Mouse (Mus musculus): ENCODE measurements around the gene Borcs7. TPM values are rescaled to one million over a fixed set of nuclear protein-coding genes. Genes with fewer than 3 reads are reported as not detected.

Gene Borcs7
- polyA plus RNA-seq, 1 experiment from 2014 or later: 15.7 TPM

DNA sequence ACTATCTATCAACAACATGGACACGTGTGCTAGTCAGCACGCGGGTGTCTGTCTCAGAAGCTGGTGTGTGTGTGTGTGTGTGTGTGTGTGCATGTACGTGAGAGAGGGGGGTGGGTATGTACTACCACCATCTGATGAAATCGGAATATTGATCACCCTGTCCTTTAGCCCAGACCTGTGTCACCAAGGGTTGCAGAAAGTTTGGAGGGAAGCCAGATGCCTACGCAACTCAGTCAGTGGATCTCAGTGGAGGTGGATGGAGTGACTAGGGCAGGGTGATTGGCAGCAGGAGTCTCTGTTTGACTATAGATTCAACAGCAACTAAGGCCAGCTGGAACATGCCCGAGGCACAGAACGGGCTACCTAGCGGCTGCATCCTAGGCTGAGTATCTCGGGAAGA, 21.4 kb upstream of the Borcs7 start:
- no peak overlapping the region for H3K4me3 ChIP-seq
- no peak overlapping the region for H3K4me2 ChIP-seq (replicated peaks)
- no peak overlapping the region for H3K9ac ChIP-seq
- no peak for ATAC-seq (ENCODE audit: low FRiP score, low read depth)
- 88% methylated on average over 10 of the region's 10 CpGs for WGBS
- H3K27me3 ChIP-seq: peaks cover 12% of the 10 kb centered on the region
- no peak overlapping the region for H3K27ac ChIP-seq
- no peaks in the 10 kb centered on the region for H3K9me3 ChIP-seq
- peaks cover 4% of the 10 kb centered on the region; the same call in 1 of the 2 replicates for H3K4me1 ChIP-seq
- H3K36me3 ChIP-seq: no peaks in the 10 kb centered on the region

DNA sequence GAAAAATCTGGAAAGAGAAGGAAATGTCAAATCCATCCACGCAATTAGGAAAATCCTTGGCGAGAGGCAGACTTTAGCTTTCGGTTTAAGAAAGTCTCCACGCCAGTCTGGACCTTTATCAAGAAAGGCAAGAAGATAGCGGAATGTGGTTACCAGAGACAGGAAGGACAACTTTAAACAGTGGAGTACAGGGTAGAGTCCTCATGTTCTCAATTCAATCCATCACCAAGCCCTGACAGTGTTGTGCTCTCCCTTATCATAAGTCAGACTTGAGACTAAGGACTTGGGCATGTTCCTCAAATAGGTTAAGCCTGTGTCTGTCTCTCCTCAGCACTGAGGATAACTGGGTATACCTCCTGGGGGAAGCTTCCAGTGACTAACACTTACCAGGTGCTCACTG, 19.9 kb upstream of the Borcs7 start:
- H3K4me2 ChIP-seq (replicated peaks): no peak overlapping the region
- no peak overlapping the region for H3K27ac ChIP-seq
- no peak for ATAC-seq (ENCODE audit: low FRiP score, low read depth)
- H3K4me1 ChIP-seq: peaks cover 4% of the 10 kb centered on the region; the same call in 1 of the 2 replicates
- no peaks in the 10 kb centered on the region for H3K9me3 ChIP-seq
- peaks cover 12% of the 10 kb centered on the region for H3K27me3 ChIP-seq
- 89% methylated on average over 5 of the region's 5 CpGs for WGBS
- no peak overlapping the region for H3K4me3 ChIP-seq
- H3K36me3 ChIP-seq: no peaks in the 10 kb centered on the region
- H3K9ac ChIP-seq: no peak overlapping the region

DNA sequence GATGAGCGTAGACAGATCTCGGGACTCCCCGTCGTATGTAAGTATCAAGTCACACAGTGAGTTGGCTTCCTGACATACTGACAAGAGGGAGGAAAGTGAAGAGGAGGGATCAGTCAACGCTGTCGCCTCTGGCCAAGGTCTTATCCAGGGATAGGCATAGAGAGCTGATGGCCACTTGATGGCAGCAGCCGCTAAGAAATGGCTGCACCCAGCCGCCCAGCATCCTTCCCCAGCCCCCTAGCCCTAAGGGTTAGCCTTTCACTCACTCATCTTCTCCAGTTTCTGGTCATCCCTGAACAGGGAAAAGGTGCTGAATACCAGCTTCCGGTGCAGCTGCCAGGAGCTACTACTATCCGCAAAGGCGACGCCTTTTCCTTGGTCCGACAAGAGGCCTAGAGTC, 19.0 kb upstream of the Borcs7 start:
- ATAC-seq (ENCODE audit: low FRiP score, low read depth): peak; percentile 66; the same call in 1 of the 2 replicates

DNA sequence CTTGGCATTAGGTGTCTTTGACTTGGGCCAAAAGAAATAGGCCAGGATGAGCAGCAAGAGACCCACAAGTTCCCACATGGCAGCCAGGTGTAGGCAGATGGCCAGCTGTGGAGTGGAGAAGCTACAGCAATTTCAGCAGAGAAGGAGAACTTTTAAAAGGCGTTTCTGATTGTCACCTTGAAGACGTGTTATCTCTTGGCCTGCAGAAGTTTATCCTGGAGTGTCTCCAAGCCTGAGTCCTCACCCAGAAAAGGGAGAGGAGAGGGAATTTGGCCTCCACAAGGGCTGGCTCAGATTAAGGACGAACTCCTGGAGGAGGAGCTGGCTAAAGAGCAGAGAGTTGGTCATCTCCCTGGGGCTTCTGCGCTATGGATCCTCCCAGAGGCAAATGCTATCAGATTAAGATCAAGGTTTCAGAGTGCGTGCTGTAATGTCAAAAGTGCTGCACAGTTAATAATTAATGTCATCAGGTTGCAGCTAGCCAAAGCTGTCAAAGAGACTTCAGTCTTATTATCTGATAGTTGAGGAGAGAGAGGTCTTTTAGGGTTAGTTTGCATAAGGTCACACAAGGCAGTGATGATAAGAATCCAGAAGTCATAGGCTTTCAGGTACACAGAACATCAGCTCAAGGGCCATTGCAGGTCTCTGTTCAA, 16.8 kb upstream of the Borcs7 start, which contains the start of gene Cyp17a1:
Gene Cyp17a1, minus strand, starts transcription at position 407 of the 653 bp plus-strand sequence.
- Histone ChIP-seq H3K27ac (no peak within 1 kb of the TSS), H3K4me2 (replicated peaks) (no peak within 1 kb of the TSS), H3K27me3 (peaks cover 12% of the 10 kb centered on the region), H3K36me3 (no peaks in the 10 kb centered on the region), H3K9ac (no peak within 1 kb of the TSS), H3K4me1 (no peaks in the 10 kb centered on the region), H3K9me3 (no peaks in the 10 kb centered on the region), H3K4me3 (no peak within 1 kb of the TSS)
- ATAC-seq (ENCODE audit: low FRiP score, low read depth): no peak
- WGBS: 62% methylated on average over 5 of the region's 5 CpGs

More for the DNA sequence above, 19.0 kb upstream of the Borcs7 start:
- H3K27ac ChIP-seq: no peak overlapping the region
- no peaks in the 10 kb centered on the region for H3K4me1 ChIP-seq
- no peak overlapping the region for H3K4me2 ChIP-seq (replicated peaks)
- 25% methylated on average over 13 of the region's 13 CpGs for WGBS
- H3K9me3 ChIP-seq: no peaks in the 10 kb centered on the region
- no peak overlapping the region for H3K9ac ChIP-seq
- no peak overlapping the region for H3K4me3 ChIP-seq
- H3K27me3 ChIP-seq: peaks cover 12% of the 10 kb centered on the region
- H3K36me3 ChIP-seq: no peaks in the 10 kb centered on the region

DNA sequence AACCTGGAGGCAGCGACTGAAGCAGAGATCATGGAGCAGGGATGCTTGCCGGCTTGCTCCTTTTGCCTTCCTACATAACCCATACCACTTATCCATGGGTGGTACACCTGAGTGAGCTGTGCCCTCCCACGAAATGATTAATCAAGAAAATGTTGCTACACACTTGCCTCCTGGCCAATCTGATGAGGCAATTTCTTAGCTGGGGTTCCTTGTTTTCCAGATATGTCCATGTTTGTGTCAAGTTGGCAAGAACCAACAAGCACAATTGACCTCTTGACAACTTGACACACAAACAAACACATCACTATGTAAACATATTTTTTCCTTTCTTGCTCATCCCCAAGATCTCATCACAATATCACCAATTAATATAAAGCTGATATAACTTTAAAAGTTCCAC, 14.1 kb upstream of the Borcs7 start:
- Histone ChIP-seq H3K9ac (no peak overlapping the region), H3K4me1 (no peaks in the 10 kb centered on the region), H3K36me3 (no peaks in the 10 kb centered on the region), H3K4me2 (replicated peaks) (no peak overlapping the region), H3K27ac (no peak overlapping the region), H3K9me3 (no peaks in the 10 kb centered on the region), H3K4me3 (no peak overlapping the region), H3K27me3 (peaks cover 12% of the 10 kb centered on the region)
- no peak for ATAC-seq (ENCODE audit: low FRiP score, low read depth)
- 66% methylated on average over 3 of the region's 3 CpGs for WGBS

DNA sequence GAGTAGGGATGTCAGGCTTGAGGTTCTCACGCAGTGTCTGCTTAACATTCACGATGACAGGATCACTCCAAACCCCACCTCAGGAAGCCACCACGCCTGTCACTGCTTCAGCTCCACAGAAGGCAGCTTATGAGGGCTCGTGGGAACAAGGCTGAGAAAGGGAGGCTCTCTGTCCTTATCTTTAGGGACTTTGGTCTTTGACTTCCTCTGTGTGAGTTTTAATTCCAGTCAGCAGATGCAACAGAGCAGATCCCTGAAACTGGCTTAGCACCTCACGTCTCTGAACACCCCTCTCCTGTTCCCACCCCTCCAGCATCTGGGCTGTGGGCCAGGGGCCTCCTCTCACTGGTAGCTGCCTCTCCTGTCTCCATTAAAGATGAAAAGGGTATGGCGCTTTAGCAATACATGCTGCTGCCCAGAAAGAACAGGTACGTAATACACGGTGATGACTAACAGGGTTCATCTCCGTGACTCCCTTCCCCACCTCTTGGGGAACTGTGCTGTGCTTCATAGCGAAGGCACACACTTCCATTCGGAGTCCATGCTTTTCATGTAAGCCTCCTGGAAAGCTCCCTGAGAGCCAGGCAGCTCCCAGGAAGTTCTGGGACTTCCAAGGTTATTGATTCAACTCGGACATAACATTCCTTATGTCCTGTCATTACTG, 9.9 kb upstream of the Borcs7 start:
- Histone ChIP-seq H3K36me3 (no peaks in the 10 kb centered on the region), H3K4me3 (no peak overlapping the region), H3K9me3 (no peaks in the 10 kb centered on the region), H3K27ac (no peak overlapping the region), H3K4me2 (replicated peaks) (no peak overlapping the region), H3K9ac (0 out of 2 replicates have a peak overlapping the region, but pooled peaks have one; percentile 0), H3K4me1 (no peaks in the 10 kb centered on the region), H3K27me3 (no peaks in the 10 kb centered on the region)
- WGBS: 65% methylated on average over 12 of the region's 12 CpGs
- ATAC-seq (ENCODE audit: low FRiP score, low read depth): no peak

DNA sequence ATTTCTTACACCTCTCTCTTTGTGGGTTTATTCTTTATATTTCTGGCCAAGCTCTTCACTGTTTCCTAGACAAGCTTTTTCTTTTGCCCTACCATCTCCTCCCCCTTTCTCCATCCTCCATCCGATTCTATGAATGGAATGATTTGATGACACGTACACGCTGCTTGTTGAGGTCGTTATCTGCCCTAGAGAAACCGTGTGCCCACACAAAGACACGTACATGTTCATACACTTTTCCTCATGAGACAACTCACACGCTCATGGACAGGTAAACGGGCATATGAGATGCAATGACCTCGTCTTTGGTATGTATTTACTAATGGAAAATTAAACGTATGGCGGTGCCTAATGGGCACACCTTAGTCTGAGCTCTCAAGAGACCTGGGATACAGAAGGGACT, 681 bp downstream of the Borcs7 start:
- peaks cover 6% of the 10 kb centered on the region; the same call in 1 of the 2 replicates for H3K36me3 ChIP-seq
- no peak overlapping the region for H3K27ac ChIP-seq
- peaks cover 8% of the 10 kb centered on the region; the same call in 1 of the 2 replicates for H3K4me1 ChIP-seq
- peak overlapping the region; percentile 66 for H3K4me2 ChIP-seq (replicated peaks)
- peak overlapping the region; percentile 67 for H3K4me3 ChIP-seq
- 0 out of 2 replicates have a peak, but pooled peaks have one; percentile 17 for ATAC-seq (ENCODE audit: low FRiP score, low read depth)
- no peaks in the 10 kb centered on the region for H3K9me3 ChIP-seq
- WGBS: 82% methylated on average over 11 of the region's 11 CpGs
- no peaks in the 10 kb centered on the region for H3K27me3 ChIP-seq
- H3K9ac ChIP-seq: peak overlapping the region; percentile 84

DNA sequence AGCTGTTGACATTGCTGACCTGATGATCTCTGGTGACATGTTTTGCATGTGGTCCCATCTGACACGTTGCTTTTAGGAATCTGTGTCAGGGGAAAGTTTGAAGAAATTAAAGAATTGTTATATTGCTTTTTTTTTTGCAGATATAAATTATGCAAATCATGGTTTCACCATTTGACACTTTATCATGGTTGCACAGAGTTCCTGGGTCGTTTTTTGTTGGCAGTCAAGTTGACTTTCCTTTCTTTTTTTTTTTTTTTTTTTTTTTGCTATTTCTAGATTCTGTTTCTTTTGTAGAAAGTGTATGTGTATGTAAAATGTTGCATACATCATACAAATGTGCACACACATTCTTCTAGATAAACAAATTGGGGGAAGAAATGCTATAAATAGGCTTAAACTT, 1.4 kb downstream of the Borcs7 start:
- WGBS: 74% methylated on average over 2 of the region's 2 CpGs
- H3K27me3 ChIP-seq: no peaks in the 10 kb centered on the region
- H3K4me1 ChIP-seq: peaks cover 8% of the 10 kb centered on the region; the same call in 1 of the 2 replicates
- H3K36me3 ChIP-seq: peaks cover 8% of the 10 kb centered on the region
- peak overlapping the region; percentile 66; the same call in 1 of the 2 replicates for H3K4me2 ChIP-seq (replicated peaks)
- H3K4me3 ChIP-seq: no peak overlapping the region
- H3K9ac ChIP-seq: no peak overlapping the region
- no peaks in the 10 kb centered on the region for H3K9me3 ChIP-seq
- no peak overlapping the region for H3K27ac ChIP-seq
- no peak for ATAC-seq (ENCODE audit: low FRiP score, low read depth)

DNA sequence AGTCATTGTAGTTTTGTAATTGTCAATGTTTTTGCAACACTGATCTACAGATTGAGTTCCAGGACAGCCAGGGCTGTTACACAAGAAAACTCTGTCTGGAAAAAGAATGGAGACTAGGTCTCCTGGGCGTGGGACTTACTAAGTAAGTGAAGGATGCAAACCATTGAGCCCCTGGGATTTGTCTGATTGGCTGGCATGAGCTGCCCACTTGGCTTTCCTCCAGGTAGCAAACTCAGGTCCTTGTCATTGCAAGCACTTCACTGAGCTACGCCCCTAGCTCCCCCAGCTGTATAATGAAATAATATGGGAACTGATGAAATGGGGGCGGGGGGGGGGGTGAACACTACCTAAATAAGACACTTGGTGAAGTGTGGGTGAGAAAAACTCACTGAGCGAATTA, 3.4 kb downstream of the Borcs7 start:
- 85% methylated on average over 4 of the region's 4 CpGs for WGBS
- H3K27me3 ChIP-seq: no peaks in the 10 kb centered on the region
- H3K9me3 ChIP-seq: no peaks in the 10 kb centered on the region
- no peak overlapping the region for H3K4me3 ChIP-seq
- no peak overlapping the region for H3K9ac ChIP-seq
- H3K36me3 ChIP-seq: peaks cover 17% of the 10 kb centered on the region
- no peak overlapping the region for H3K27ac ChIP-seq
- no peak for ATAC-seq (ENCODE audit: low FRiP score, low read depth)
- H3K4me1 ChIP-seq: peaks cover 8% of the 10 kb centered on the region; the same call in 1 of the 2 replicates
- no peak overlapping the region for H3K4me2 ChIP-seq (replicated peaks)

DNA sequence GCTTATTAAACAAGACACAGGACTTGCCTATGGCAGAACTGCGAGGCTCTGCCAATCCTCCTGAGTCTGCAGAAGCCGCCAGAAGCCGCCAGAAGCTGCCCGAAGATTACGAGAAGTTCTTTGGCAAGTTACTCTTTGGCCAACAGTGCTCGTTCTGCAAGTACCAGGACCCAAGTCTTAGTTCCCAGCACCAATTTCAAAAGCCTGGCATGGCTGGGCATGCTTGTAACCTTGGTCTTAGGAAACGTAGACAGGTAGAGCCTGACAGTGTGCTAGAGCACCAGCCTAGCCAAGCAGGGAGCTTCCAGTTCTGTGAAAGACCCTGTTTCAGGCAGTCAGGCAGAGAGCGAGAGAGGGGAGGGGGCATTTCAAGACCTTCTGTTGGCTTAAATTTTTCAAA, 6.8 kb downstream of the Borcs7 start:
- no peaks in the 10 kb centered on the region for H3K4me1 ChIP-seq
- WGBS: 92% methylated on average over 8 of the region's 8 CpGs
- H3K27me3 ChIP-seq: no peaks in the 10 kb centered on the region
- no peak overlapping the region for H3K9ac ChIP-seq
- peaks cover 27% of the 10 kb centered on the region for H3K36me3 ChIP-seq
- H3K9me3 ChIP-seq: no peaks in the 10 kb centered on the region
- ATAC-seq (ENCODE audit: low FRiP score, low read depth): no peak
- no peak overlapping the region for H3K27ac ChIP-seq
- no peak overlapping the region for H3K4me3 ChIP-seq
- no peak overlapping the region for H3K4me2 ChIP-seq (replicated peaks)

DNA sequence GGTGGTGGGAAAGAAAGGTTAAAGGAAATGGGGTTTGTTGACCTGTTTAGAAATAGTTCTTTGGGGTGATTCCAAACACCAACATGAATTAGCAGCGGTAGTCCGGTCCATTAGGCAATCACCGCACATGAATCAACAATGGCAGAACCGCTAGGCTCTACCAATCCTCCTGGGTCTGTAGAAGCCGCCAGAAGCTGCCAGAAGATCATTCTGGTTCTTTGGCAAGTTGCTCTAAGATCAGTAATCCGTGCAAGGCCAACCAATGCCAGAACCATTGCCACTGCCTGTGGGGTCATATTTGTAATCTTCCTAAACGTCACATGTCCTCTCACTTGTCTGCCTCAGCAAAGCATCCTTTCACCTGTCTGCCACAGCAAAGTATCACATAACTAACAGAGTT, 7.2 kb downstream of the Borcs7 start:
- no peaks in the 10 kb centered on the region for H3K27me3 ChIP-seq
- no peaks in the 10 kb centered on the region for H3K9me3 ChIP-seq
- no peak overlapping the region for H3K4me2 ChIP-seq (replicated peaks)
- H3K36me3 ChIP-seq: peaks cover 30% of the 10 kb centered on the region
- H3K4me1 ChIP-seq: no peaks in the 10 kb centered on the region
- H3K9ac ChIP-seq: no peak overlapping the region
- 91% methylated on average over 7 of the region's 7 CpGs for whole genome bisulfite sequencing
- no peak overlapping the region for H3K4me3 ChIP-seq
- ATAC-seq (ENCODE audit: low FRiP score, low read depth): no peak
- H3K27ac ChIP-seq: no peak overlapping the region

DNA sequence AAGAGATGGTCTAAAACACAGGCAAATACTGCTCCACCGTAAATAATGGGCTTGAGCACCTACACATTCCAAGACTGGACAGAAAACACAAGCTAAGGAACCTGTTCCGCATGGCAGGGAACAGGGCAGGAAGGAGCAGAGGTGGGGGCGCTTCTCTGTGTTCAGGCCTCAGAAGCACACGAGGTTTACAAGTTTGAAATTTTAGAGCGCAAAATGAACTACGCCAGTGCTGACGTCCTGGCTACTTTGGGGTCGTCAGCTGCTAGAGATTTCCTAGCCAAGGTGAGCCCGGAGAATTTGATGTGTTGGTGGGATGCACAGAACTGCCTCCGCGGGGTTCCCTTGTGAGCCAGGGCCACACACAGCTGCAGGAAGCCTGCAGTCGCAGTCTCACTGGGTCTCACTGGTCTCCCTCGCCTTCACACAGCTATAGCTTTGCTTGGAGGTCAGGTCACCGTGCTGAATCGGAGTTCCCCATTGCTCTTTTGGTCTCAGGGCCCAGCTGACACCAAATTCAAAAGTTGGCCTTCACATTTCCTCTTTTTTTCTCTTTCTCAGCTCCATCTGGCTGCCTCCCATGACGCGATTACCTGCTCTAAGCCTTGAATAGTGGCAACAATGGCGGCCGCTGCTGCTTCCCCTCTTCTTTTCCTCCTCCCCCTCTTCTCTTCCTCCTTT, 8.3 kb downstream of the Borcs7 start:
- H3K4me3 ChIP-seq: no peak overlapping the region
- H3K9me3 ChIP-seq: no peaks in the 10 kb centered on the region
- no peak overlapping the region for H3K27ac ChIP-seq
- H3K36me3 ChIP-seq: peaks cover 36% of the 10 kb centered on the region
- H3K4me2 ChIP-seq (replicated peaks): no peak overlapping the region
- ATAC-seq (ENCODE audit: low FRiP score, low read depth): no peak
- H3K9ac ChIP-seq: no peak overlapping the region
- H3K4me1 ChIP-seq: no peaks in the 10 kb centered on the region
- H3K27me3 ChIP-seq: no peaks in the 10 kb centered on the region
- WGBS: 48% methylated on average over 19 of the region's 19 CpGs
